Mouse (Mus musculus) induced T-regulatory cell, adult 2 months (primary cell): ENCODE measurements around the gene Larp7.
A peak's percentile ranks its signal among the peaks of the same experiment; 100 is the strongest.

Source experiments
- DNase-seq: peaks from one replicate; pipeline ENCODE4 v3.0.0-alpha.2; 2012; ENCODE audit warnings: low read depth

Larp7 gene

GRCm38 (mm10) chr3:127552973-127553719, at the start of gene Larp7, which contains the start of gene Zgrf1:
TSS of gene Larp7 (minus strand) at chr3:127553349.
TSS of gene Zgrf1 (plus strand) at chr3:127553489.
- peak; percentile 99 for DNase-seq

- no peak for DNase-seq
Observed at GRCm38 (mm10) chr3:127597136-127597535, 44.0 kb upstream of the Larp7 start.

- DNase-seq, result peak; percentile 89
Observed at GRCm38 (mm10) chr3:127572557-127572956, 19.4 kb upstream of the Larp7 start.

- no peak for DNase-seq
Observed at GRCm38 (mm10) chr3:127565129-127565528, 12.0 kb upstream of the Larp7 start.

- no peak for DNase-seq
Observed at GRCm38 (mm10) chr3:127562974-127563373, 9.8 kb upstream of the Larp7 start.

- DNase-seq, result peak; percentile 45
Observed at GRCm38 (mm10) chr3:127558201-127558600, 5.1 kb upstream of the Larp7 start.

- peak; percentile 18 for DNase-seq
Observed at GRCm38 (mm10) chr3:127554723-127555122, 1.6 kb upstream of the Larp7 start.

- DNase-seq, result no peak
Observed at GRCm38 (mm10) chr3:127553720-127554043, 533 bp upstream of the Larp7 start.

GRCm38 (mm10) chr3:127552434-127552972, 646 bp downstream of the Larp7 start:
- DNase-seq, result no peak

- peak; percentile 55 for DNase-seq
Observed at GRCm38 (mm10) chr3:127547882-127548281, 5.3 kb downstream of the Larp7 start.

- DNase-seq, result no peak
Observed at GRCm38 (mm10) chr3:127544610-127545121, 8.5 kb downstream of the Larp7 start.

- DNase-seq, result no peak
Observed at GRCm38 (mm10) chr3:127543976-127544375, 9.2 kb downstream of the Larp7 start.

GRCm38 (mm10) chr3:127539193-127539592, 14.0 kb downstream of the Larp7 start:
- no peak for DNase-seq

- no peak for DNase-seq
Observed at GRCm38 (mm10) chr3:127530293-127530692, 22.9 kb downstream of the Larp7 start.

- no peak for DNase-seq
Observed at GRCm38 (mm10) chr3:127529824-127530223, 23.3 kb downstream of the Larp7 start.

- DNase-seq, result no peak
Observed at GRCm38 (mm10) chr3:127529210-127529609, 23.9 kb downstream of the Larp7 start.

GRCm38 (mm10) chr3:127527465-127528034, 25.6 kb downstream of the Larp7 start:
- DNase-seq, result no peak

GRCm38 (mm10) chr3:127525188-127525819, 27.8 kb downstream of the Larp7 start:
- no peak for DNase-seq

GRCm38 (mm10) chr3:127521156-127521555, 32.0 kb downstream of the Larp7 start:
- DNase-seq, result no peak

GRCm38 (mm10) chr3:127520300-127520699, 32.8 kb downstream of the Larp7 start:
- DNase-seq, result no peak

GRCm38 (mm10) chr3:127515251-127515650, 37.9 kb downstream of the Larp7 start:
- no peak for DNase-seq

- DNase-seq, result no peak
Observed at GRCm38 (mm10) chr3:127513699-127514098, 39.5 kb downstream of the Larp7 start.
